Mouse (Mus musculus) layer of hippocampus, adult 8-10 months (tissue): ENCODE data around the gene Me3. TPM values are rescaled to one million over a fixed set of nuclear protein-coding genes. Genes with fewer than 3 reads are reported as not detected.

Experiments used
- DNase-seq, 2 experiments: peaks; one replicate each; pipeline ENCODE4 v3.0.0; 2022; ENCODE audit warnings: low spot score in 2 of 2
- total RNA-seq, 4 experiments: library from RNA; stranded (reverse); gene quantifications; 2 replicates each; pipeline ENCODE4 v1.2.4; 2022

The Me3 gene
- 10 to 100 TPM; 72.9 to 90.9 (median 85.2) TPM for total RNA-seq

DNA sequence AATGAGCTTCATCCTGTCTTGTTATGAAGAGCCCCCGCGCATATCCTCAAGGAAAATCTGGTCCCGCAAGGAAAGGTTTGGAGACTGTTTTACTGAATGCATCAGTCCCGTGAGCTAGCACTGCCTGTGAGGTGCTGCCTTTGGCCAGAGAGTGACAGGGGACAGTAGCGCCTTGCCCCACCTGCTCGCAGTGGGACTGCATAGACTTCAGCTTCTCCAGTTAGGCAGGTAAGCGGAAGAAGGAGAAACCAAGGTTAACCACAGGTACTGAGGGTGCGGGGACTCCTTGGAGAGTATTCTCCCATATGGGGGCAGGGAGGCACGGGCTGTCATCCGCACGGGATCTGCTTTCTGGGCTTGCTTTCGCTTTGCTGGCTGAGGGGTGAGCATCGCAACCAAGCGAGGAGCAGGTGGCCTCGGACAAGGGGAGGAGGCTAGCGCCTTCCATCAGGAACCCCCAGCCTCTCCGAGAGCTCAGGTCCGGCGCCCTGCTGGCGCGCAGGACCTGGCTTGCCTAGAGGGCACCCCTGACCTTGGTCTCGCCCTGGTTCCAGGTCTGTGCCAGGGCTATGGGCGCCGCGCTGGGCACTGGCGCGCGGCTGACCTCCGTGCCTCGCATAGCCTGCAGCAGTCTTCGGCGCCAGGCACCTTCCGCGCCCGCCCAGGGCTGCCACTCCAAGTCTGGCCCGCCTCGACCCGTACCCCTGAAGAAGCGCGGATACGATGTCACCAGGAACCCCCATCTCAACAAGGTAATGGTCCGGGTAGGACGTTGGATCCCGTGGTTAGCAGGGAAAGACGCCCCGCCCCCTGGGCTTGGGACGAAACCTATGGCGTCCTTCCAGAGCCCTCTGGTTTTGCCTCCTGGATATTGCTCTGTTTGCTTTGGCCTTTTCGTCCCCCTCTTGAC lies at the start of gene Me3:
Me3 (plus strand) TSS at position 51 of the 910 bp plus-strand sequence.
- DNase-seq: peak; percentile 43 to 51

DNA sequence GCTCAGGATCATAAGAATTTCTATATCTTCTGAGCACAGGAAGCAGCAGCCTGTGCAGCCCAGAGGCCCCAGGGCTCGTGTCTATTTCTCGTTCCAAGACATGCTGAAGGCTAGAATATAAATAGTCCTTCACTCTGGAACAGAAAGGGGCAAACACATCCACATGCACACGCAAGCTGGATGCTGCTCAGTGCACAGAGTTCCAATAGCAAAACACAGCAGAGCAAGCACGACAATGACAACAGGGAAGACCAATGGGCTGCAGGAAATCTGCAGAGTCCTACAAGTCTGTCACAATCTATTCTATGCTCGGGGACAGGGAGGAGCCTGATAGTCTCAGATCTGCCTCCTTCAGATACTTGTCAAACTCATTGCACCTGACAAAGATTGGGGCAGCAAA lies 42.2 kb upstream of the Me3 start:
- no peak for DNase-seq

DNA sequence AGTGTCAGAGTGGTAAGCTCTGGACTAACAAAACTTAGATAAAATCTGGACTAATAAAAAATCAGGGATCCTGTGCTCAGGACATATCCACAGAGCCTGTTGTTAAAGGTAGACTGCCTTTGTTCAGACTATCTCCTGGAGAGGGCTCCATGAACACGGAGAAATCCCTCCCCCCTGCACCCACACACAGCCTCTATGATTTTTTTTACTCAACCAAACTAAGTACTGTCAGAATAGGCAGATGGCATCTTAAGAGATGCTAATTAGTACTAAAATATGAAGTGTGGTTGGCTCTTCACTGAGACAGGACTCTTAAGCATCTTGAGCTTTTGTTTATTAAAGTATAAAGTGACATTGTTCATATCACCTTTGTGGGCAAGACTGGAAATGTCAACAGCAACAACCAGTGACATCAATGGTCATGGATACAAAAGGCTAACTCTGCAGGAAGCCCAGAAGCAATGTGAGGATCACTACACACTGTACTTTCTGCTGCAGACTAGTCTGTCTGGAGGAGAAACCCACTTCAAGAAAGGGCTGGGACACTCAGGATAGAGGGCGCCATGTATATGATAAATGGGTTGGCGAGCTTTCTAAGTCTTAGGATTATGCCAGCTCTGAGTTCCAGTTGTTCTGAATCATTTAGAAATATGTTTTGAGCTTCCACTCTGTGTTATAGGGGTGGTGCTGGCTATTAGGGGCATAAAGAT lies 41.5 kb upstream of the Me3 start:
- DNase-seq: peak in 1 of 2 experiments; percentile 17

DNA sequence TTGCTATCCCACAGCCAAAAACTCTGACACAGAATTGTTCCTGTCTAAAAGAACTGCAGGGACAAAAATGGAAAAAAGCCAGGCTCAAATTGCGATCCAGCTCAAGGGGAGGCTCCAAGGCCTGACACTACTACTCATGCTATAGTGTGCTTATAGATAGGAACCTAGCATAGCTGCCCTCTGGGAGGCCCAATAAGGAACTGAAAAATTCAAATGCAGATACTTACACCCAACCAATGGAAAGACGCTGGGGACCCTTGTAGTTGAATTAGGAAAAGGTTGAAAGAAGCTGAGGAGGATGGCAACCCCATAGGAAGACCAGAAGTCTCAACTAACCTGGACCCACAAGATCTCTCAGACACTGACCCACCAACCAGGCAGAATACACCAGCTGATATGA lies 36.4 kb upstream of the Me3 start:
- DNase-seq: no peak

- no peak for DNase-seq
Observed at GRCm38 (mm10) chr7:89605589-89606536, 26.3 kb upstream of the Me3 start.

DNA sequence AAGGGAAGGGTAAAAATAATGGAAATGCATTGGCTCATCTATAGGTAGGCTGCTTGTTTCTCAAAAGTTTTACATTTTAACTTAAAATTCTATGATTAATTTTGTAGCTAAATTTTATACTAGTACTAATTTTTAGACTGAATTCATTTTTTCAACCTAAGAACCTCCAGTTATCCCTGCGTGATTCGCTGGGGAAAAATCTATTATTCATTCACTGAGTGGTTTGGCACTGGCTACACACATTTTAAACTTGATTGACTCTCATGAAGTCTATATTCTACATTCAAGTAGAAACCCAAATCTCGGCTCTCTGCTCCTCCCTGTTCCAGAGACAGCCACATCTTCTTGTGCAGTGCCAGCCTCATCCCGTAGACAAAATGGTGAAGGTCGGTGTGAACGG lies 24.9 kb upstream of the Me3 start:
- DNase-seq: no peak

GRCm38 (mm10) chr7:89611236-89611635 lies 21.0 kb upstream of the Me3 start:
- no peak for DNase-seq

GRCm38 (mm10) chr7:89616235-89616634 lies 16.0 kb upstream of the Me3 start:
- no peak for DNase-seq

- no peak for DNase-seq
Observed at GRCm38 (mm10) chr7:89623331-89623730, 8.9 kb upstream of the Me3 start.

DNA sequence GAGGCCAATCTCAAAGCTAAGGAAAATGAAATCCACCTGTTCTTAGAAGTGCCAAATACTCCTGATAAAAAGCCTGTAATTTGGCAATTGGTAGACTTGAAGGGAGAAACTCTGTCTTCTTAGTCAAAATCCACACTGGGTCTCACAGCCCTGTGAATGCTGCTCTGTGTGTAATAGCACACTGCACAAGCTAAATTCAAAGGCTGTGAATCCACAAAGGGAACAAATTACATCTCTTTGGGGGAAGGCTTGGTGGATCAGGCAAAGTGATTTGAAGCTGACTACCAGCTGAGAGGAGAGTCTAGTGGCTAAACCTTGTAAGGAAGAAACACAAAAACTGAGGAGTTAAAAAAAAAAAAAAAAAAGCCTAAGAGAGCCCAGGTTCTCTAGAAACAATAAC lies 4.8 kb upstream of the Me3 start:
- DNase-seq: no peak

DNA sequence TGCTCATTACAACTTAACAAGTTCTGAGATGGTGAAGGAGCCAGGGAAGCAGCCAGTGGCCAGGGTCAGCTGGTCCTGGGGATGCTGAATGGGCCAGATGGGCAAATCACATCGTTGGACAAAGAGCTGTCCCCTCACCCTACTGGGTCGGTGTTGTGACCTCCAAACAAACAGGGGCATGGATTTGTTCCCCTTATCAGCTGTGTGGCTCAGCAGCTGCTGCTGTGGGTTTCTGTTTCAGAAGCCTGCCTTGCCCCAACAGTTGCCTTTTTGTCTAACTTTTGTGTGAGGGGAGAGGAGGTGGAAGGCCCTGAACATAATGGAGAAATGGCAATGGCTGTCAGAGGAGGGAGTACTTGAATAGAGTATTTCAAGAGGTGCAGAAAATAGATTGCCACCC lies 4.2 kb upstream of the Me3 start:
- no peak for DNase-seq

DNA sequence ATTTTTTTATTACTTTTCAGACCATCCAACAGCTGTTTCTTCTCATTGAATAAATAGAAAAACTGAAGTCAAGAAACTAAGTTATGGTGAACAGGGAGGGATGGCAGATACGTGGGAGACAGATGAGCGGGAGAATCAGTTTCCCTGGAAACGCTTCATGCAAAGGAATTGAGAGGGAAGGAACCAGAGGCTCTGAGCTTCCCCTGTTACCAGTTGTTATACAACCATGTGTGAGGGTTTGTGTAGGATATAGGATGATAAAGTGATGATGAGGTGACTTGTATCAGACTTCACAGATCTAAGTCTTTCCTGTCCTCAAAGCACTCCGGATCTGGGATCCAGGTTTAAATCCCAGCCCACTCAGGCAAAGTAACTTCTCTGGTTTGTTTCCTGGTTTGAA lies 3.2 kb upstream of the Me3 start:
- no peak for DNase-seq

GRCm38 (mm10) chr7:89629914-89630313 lies 2.3 kb upstream of the Me3 start:
- DNase-seq: no peak

GRCm38 (mm10) chr7:89630796-89631195 lies 1.4 kb upstream of the Me3 start:
- no peak for DNase-seq

GRCm38 (mm10) chr7:89640533-89640932 lies 8.3 kb downstream of the Me3 start:
- DNase-seq: no peak

DNA sequence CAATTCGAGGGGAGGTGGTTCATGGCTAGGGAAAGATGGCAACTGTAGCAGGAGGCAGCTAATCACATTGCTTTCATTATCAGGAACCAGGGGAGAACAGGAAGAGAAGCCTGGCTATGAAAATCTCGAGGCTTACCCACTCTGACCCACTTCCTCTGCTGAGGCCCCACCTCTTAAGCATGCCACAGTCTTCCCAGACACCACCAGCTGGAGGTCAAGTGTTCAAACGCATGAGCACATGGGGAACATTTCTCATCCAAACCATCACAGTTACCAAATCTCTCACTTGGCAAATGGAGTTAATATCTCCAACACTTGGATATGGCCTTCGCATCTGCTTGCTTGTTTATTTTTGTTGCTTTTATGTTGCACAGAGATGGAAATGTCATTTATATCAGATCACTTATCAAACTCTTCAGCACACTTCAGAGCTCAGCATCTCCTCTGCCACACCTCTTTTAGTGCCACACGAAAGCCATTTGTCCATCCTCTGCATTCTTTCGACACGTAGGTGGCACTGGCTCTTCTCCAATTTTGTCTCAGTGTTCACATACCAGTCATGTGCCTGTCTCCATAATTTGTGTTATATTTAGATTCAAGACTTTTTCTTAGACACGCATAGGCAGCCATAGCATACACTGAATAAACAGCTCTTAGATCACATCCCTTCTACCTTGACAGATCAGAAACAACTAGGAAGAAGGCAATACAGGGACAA lies 8.9 kb downstream of the Me3 start:
- no peak for DNase-seq

DNA sequence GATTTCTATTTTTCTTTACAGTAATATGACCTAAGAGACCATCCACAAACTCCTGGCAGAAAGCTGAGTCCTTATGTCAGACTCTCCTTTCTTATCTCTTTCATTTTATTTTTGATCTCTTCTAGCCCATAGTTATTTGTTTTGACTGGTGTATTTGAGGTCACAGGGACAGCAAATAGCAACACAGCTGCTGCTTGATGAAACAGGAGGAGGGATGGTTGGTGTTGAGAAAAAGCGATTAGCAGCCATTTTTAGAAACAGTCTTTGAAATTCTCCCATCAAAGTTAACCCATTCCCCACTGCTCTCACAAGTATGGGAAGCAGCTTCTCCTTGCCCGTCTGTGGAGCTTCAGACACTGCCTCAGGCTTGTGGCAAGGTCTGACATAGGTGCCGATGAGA lies 12.8 kb downstream of the Me3 start:
- no peak for DNase-seq

GRCm38 (mm10) chr7:89647864-89648263 lies 15.7 kb downstream of the Me3 start:
- DNase-seq: no peak

DNA sequence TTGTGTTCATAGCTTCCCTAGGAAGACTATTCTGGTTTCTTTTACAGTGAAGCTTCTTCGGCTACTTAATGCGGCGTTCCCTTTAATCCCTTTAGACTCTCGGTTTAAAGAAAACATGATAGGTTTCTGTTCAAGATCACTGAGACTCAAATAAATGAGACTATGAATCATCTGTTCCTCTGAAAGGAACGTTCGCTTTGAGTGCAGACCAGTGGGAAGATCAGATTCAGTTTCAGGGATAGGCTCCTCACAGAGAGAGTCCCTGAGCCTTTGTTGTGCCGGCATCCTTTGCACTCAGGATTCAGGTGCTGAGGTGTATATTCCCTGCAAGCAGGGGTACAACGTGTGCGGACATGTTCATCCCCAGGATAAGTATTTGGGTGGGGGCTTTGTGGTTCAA lies 25.0 kb downstream of the Me3 start:
- no peak for DNase-seq

GRCm38 (mm10) chr7:89657692-89658212 lies 25.6 kb downstream of the Me3 start:
- DNase-seq: no peak

DNA sequence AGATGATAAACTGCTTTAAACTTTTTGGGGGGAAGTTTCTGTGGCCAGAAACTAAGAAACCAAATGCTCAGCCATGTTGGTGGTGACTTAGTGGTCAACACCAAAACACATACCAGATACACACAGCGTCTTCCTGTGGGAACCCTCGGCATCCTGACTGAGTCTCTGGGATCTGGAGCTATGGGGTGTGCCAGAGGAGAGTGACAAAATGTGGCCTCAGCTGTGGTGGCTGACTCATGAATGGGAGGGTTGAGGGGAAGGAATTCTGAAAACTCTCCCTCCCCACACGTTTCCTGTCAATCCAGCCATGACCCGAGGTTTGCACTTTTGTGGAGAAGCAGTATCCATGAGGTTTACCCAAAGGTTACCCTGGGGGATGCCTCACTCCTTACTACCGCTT lies 32.0 kb downstream of the Me3 start:
- no peak for DNase-seq
